Mouse (Mus musculus) spleen, postnatal 10 days (tissue): ENCODE results near the gene Bcat2.

Source experiments
- DNase-seq, 2 experiments: peaks; one replicate each; pipeline ENCODE4 v3.0.0; 2021 to 2022; ENCODE audit warnings: low spot score in 2 of 2

The Bcat2 gene

GRCm38 (mm10) chr7:45587631-45588592 lies 18.0 kb downstream of the Bcat2 start:
- DNase-seq, result no peak

GRCm38 (mm10) chr7:45589173-45589572 lies 19.2 kb downstream of the Bcat2 start:
- peak; percentile 82 to 92 for DNase-seq

- no peak for DNase-seq
Observed at GRCm38 (mm10) chr7:45589898-45590297, 19.9 kb downstream of the Bcat2 start.

GRCm38 (mm10) chr7:45590874-45591273 lies 20.9 kb downstream of the Bcat2 start:
- no peak for DNase-seq

- no peak for DNase-seq
Observed at GRCm38 (mm10) chr7:45591880-45592279, 21.9 kb downstream of the Bcat2 start.

GRCm38 (mm10) chr7:45593118-45593815 lies 23.3 kb downstream of the Bcat2 start:
- DNase-seq, result peak; percentile 67 to 84

GRCm38 (mm10) chr7:45595176-45595575 lies 25.2 kb downstream of the Bcat2 start:
- no peak for DNase-seq

- no peak for DNase-seq
Observed at GRCm38 (mm10) chr7:45596107-45596506, 26.2 kb downstream of the Bcat2 start.

- no peak for DNase-seq
Observed at GRCm38 (mm10) chr7:45597013-45597412, 27.1 kb downstream of the Bcat2 start.

- no peak for DNase-seq
Observed at GRCm38 (mm10) chr7:45597527-45597926, 27.6 kb downstream of the Bcat2 start.

GRCm38 (mm10) chr7:45598960-45599879 lies 29.3 kb downstream of the Bcat2 start:
- no peak for DNase-seq

- DNase-seq, result no peak
Observed at GRCm38 (mm10) chr7:45605704-45606289, 35.8 kb downstream of the Bcat2 start.

- no peak for DNase-seq
Observed at GRCm38 (mm10) chr7:45609511-45609910, 39.6 kb downstream of the Bcat2 start.

GRCm38 (mm10) chr7:45616277-45616676 lies 46.3 kb downstream of the Bcat2 start:
- DNase-seq, result no peak

- no peak for DNase-seq
Observed at GRCm38 (mm10) chr7:45617042-45617695, 47.2 kb downstream of the Bcat2 start, which contains the start of gene Fut1. TSS of gene Fut1 (plus strand) at chr7:45617289.

GRCm38 (mm10) chr7:45618316-45618715 lies 48.4 kb downstream of the Bcat2 start:
- DNase-seq, result no peak

- DNase-seq, result no peak
Observed at GRCm38 (mm10) chr7:45619592-45619991, 49.6 kb downstream of the Bcat2 start.

- peak in 1 of 2 experiments; percentile 62 for DNase-seq
Observed at GRCm38 (mm10) chr7:45621443-45621842, 51.5 kb downstream of the Bcat2 start, which contains the start of gene Izumo1. TSS of gene Izumo1 (plus strand) at chr7:45621811.

- no peak for DNase-seq
Observed at GRCm38 (mm10) chr7:45623507-45623906, 53.6 kb downstream of the Bcat2 start.

GRCm38 (mm10) chr7:45624718-45625117 lies 54.8 kb downstream of the Bcat2 start:
- no peak for DNase-seq

- DNase-seq, result no peak
Observed at GRCm38 (mm10) chr7:45625481-45625880, 55.5 kb downstream of the Bcat2 start.
